ENCODE assay signal across 14 mouse cellular contexts in the genomic region with DNA sequence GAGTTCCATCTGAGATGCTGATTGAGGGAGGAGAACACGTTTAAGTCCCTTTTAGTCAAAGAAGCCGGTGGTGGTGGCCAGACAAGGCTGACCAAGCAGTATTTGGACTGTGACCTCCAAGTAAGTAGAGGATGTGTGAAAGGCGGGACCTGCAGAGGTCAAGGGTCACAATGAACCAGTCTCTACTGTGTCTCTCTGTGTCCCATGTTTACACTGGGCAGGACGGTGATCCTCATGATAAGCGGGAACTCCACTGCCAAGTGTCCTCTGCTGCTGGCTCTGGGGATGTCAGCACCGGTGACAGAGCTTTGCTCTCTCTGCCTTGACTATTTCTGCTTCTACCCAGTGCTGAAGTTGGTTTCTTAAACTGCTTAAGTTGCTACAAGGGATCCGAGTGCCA. TPM values are rescaled to one million over a fixed set of nuclear protein-coding genes. Genes with fewer than 3 reads are reported as not detected.
DNase-seq lines count a peak whose midpoint lies in the region; ATAC-seq and TF ChIP-seq lines count a peak whose summit lies in the region.
"Had no signal": no experiment of that assay in that cellular context is flagged by ENCODE, and none has a peak within 500 bp of the region (broad histone marks: within the 10 kb centered on the region; RNA-seq: fewer than 3 reads in every experiment).

No protein-coding gene starts in this region.

- DNase-seq in midbrain, embryonic 11.5 days (ENCODE audit: low spot score, missing footprints): peak; percentile 82
- DNase-seq in midbrain, embryonic 14.5 days: no peak
- no peak for DNase-seq in liver, embryonic 14.5 days (ENCODE audit: low read depth in 3 of 3, low spot score in 3 of 3)
- no peak for DNase-seq in cerebellum, postnatal 36 days
- no peak for DNase-seq in lung, postnatal 0 days (ENCODE audit: low spot score)
- DNase-seq: adrenal gland, postnatal 36 days; cerebellum, adult 9-10 months; gastrocnemius, adult 2 months; heart, adult 18-20 months; right cerebral cortex, postnatal 4 days had no signal

- no peak overlapping the region for H3K9ac ChIP-seq in midbrain, embryonic 11.5 days (ENCODE audit: low read length)
- H3K9ac ChIP-seq in midbrain, embryonic 14.5 days (replicated peaks; ENCODE audit: low read length): no peak overlapping the region
- no peak overlapping the region for H3K9ac ChIP-seq in kidney, embryonic 15.5 days
- H3K9ac ChIP-seq in liver, embryonic 14.5 days (replicated peaks): no peak overlapping the region
- H3K9ac ChIP-seq in lung, postnatal 0 days (replicated peaks; ENCODE audit: low read depth): no peak overlapping the region
- H3K9ac ChIP-seq: lung, embryonic 15.5 days had no signal

- H3K36me3 ChIP-seq in midbrain, embryonic 11.5 days (ENCODE audit: control insufficient read depth, insufficient read depth, low read length): no peaks in the 10 kb centered on the region
- H3K36me3 ChIP-seq in midbrain, embryonic 14.5 days (ENCODE audit: control insufficient read depth, insufficient read depth, low read length): no peaks in the 10 kb centered on the region
- no peaks in the 10 kb centered on the region for H3K36me3 ChIP-seq in kidney, embryonic 15.5 days
- no peaks in the 10 kb centered on the region for H3K36me3 ChIP-seq in liver, embryonic 14.5 days (replicated peaks; ENCODE audit: control insufficient read depth, insufficient read depth, low read depth)
- H3K36me3 ChIP-seq in lung, postnatal 0 days (ENCODE audit: insufficient read depth, low read length): no peaks in the 10 kb centered on the region
- H3K36me3 ChIP-seq: lung, embryonic 15.5 days had no signal

- TF ChIP-seq EP300 in liver, embryonic 14.5 days (IDR thresholded peaks at IDR 0.05; ENCODE audit: low read depth): no peak
- no peak for TF ChIP-seq EP300 in lung, postnatal 0 days (IDR thresholded peaks at IDR 0.05)

- no peaks in the 10 kb centered on the region for H3K9me3 ChIP-seq in midbrain, embryonic 11.5 days (ENCODE audit: control insufficient read depth, low read length)
- H3K9me3 ChIP-seq in midbrain, embryonic 14.5 days (ENCODE audit: control insufficient read depth, low read length): no peaks in the 10 kb centered on the region
- H3K9me3 ChIP-seq in kidney, embryonic 15.5 days (replicated peaks): no peaks in the 10 kb centered on the region
- no peaks in the 10 kb centered on the region for H3K9me3 ChIP-seq in liver, embryonic 14.5 days (ENCODE audit: control insufficient read depth, low read length)
- no peaks in the 10 kb centered on the region for H3K9me3 ChIP-seq in lung, postnatal 0 days (ENCODE audit: low read length)
- H3K9me3 ChIP-seq: lung, embryonic 15.5 days had no signal

- no peak overlapping the region for H3K4me3 ChIP-seq in midbrain, embryonic 11.5 days (ENCODE audit: low read depth, low read length)
- no peak overlapping the region for H3K4me3 ChIP-seq in midbrain, embryonic 14.5 days (replicated peaks; ENCODE audit: low read depth, low read length)
- no peak overlapping the region for H3K4me3 ChIP-seq in kidney, embryonic 15.5 days (replicated peaks)
- H3K4me3 ChIP-seq in liver, embryonic 14.5 days (ENCODE audit: insufficient read depth in 1 of 2, low read depth in 2 of 2, low read length in 2 of 2): no peak overlapping the region
- H3K4me3 ChIP-seq in lung, postnatal 0 days (ENCODE audit: low read depth, low read length): no peak overlapping the region
- H3K4me3 ChIP-seq: gastrocnemius, adult 2 months; lung, embryonic 15.5 days had no signal

- no peaks in the 10 kb centered on the region for H3K27me3 ChIP-seq in midbrain, embryonic 11.5 days (ENCODE audit: control insufficient read depth, insufficient read depth, low read length)
- H3K27me3 ChIP-seq in midbrain, embryonic 14.5 days (ENCODE audit: control insufficient read depth, insufficient read depth, low read length): no peaks in the 10 kb centered on the region
- H3K27me3 ChIP-seq in kidney, embryonic 15.5 days: no peaks in the 10 kb centered on the region
- H3K27me3 ChIP-seq in liver, embryonic 14.5 days (ENCODE audit: control insufficient read depth, insufficient read depth, low read length): no peaks in the 10 kb centered on the region
- H3K27me3 ChIP-seq in lung, postnatal 0 days (replicated peaks; ENCODE audit: insufficient read depth, low read length): no peaks in the 10 kb centered on the region
- H3K27me3 ChIP-seq: lung, embryonic 15.5 days had no signal

- WGBS in midbrain, embryonic 11.5 days: 79% methylated on average over 7 of the region's 7 CpGs
- WGBS in midbrain, embryonic 14.5 days: 83% methylated on average over 7 of the region's 7 CpGs
- WGBS in kidney, embryonic 15.5 days: 76% methylated on average over 7 of the region's 7 CpGs
- 52% methylated on average over 7 of the region's 7 CpGs for WGBS in liver, embryonic 14.5 days (ENCODE audit: insufficient replicate concordance)
- WGBS in lung, postnatal 0 days: 59% methylated on average over 7 of the region's 7 CpGs

- H3K27ac ChIP-seq in midbrain, embryonic 11.5 days (ENCODE audit: low read depth, low read length): no peak overlapping the region
- no peak overlapping the region for H3K27ac ChIP-seq in midbrain, embryonic 14.5 days (replicated peaks; ENCODE audit: low read depth, low read length)
- no peak overlapping the region for H3K27ac ChIP-seq in kidney, embryonic 15.5 days
- H3K27ac ChIP-seq in liver, embryonic 14.5 days: no peak overlapping the region
- no peak overlapping the region for H3K27ac ChIP-seq in lung, postnatal 0 days (ENCODE audit: low read length)
- H3K27ac ChIP-seq: gastrocnemius, adult 2 months; lung, embryonic 15.5 days had no signal

- H3K4me1 ChIP-seq in midbrain, embryonic 11.5 days (ENCODE audit: control insufficient read depth, insufficient read depth, low read length): peaks cover 9% of the 10 kb centered on the region
- peaks cover 18% of the 10 kb centered on the region for H3K4me1 ChIP-seq in midbrain, embryonic 14.5 days (ENCODE audit: control insufficient read depth, insufficient read depth, low read length)
- H3K4me1 ChIP-seq in kidney, embryonic 15.5 days: peaks cover 10% of the 10 kb centered on the region; the same call in 1 of the 2 replicates
- 0 out of 4 replicates have a peak, but pooled peaks cover 0 to 1% of the 10 kb centered on the region in 2 experiments for H3K4me1 ChIP-seq in liver, embryonic 14.5 days (replicated peaks; ENCODE audit: control insufficient read depth in 2 of 2, insufficient read depth in 2 of 2, low read length in 1 of 2)
- no peaks in the 10 kb centered on the region; the same call in 1 of the 2 replicates for H3K4me1 ChIP-seq in lung, postnatal 0 days (ENCODE audit: insufficient read depth, low read depth, low read length)
- H3K4me1 ChIP-seq: lung, embryonic 15.5 days had no signal

- no peak overlapping the region for H3K4me2 ChIP-seq in midbrain, embryonic 11.5 days
- H3K4me2 ChIP-seq in midbrain, embryonic 14.5 days (ENCODE audit: low read length): no peak overlapping the region
- no peak overlapping the region for H3K4me2 ChIP-seq in kidney, embryonic 15.5 days
- peak overlapping the region; percentile 15; the same call in 1 of the 2 replicates for H3K4me2 ChIP-seq in liver, embryonic 14.5 days (ENCODE audit: low read depth)
- no peak overlapping the region for H3K4me2 ChIP-seq in lung, postnatal 0 days (replicated peaks; ENCODE audit: low read depth, low read length)
- H3K4me2 ChIP-seq: lung, embryonic 15.5 days had no signal

- no peak for TF ChIP-seq CTCF in liver, embryonic 14.5 days (IDR thresholded peaks at IDR 0.05; ENCODE audit: low read depth)
- no peak for TF ChIP-seq CTCF in lung, postnatal 0 days (IDR thresholded peaks at IDR 0.05)

- peak; percentile 31 for ATAC-seq in midbrain, embryonic 11.5 days (ENCODE audit: low FRiP score)
- no peak for ATAC-seq in midbrain, embryonic 14.5 days (ENCODE audit: low FRiP score, low TSS enrichment)
- 0 out of 2 replicates have a peak, but pooled peaks have one; percentile 43 for ATAC-seq in kidney, embryonic 15.5 days (replicated peaks; ENCODE audit: low FRiP score)
- peak; percentile 32; the same call in 1 of the 2 replicates for ATAC-seq in liver, embryonic 14.5 days (ENCODE audit: insufficient read depth)
- ATAC-seq in inflammation-experienced regulatory T-cells, adult 6 months: no peak
- no peak for ATAC-seq in lung, postnatal 0 days
- ATAC-seq: activated CD4-positive, CD25-positive, alpha-beta regulatory T cell, adult 4 months had no signal

RNA-seq across cellular contexts. Expression of a gene that starts 10.5 kb away (rescaled TPM):
- polyA plus RNA-seq in midbrain, embryonic 11.5 days (2014; fragmentation: Nextera tagmentation; extraction: Ambion mirVana): 27.6 and 31.5 TPM in 2 replicates
- 12.8 and 17.2 TPM in 2 replicates for polyA plus RNA-seq in midbrain, embryonic 14.5 days (2014; fragmentation: Nextera tagmentation; extraction: Ambion mirVana)
- polyA plus RNA-seq in kidney, embryonic 15.5 days (2015; fragmentation: Nextera tagmentation; extraction: Ambion mirVana): 25.4 and 27.2 TPM in 2 replicates
- 10.0 and 15.6 TPM in 2 replicates for polyA plus RNA-seq in liver, embryonic 14.5 days (2012; rRNA removed)
- 28.9 and 29.4 TPM in 2 replicates for polyA plus RNA-seq in liver, embryonic 14.5 days (2014; fragmentation: Nextera tagmentation; extraction: Ambion mirVana)
- 10 to 100 TPM in 2 of 3 experiments, 1 to 10 TPM in 1; 8.4 to 10.6 (median 10.4) TPM for polyA plus RNA-seq in inflammation-experienced regulatory T-cells, adult 6 months (2017; shearing (Covaris generic))
- 8.7 and 9.2 TPM in 2 replicates for polyA plus RNA-seq in lung, postnatal 0 days (2015; fragmentation: Nextera tagmentation; extraction: Ambion mirVana)

Comparison
In these comparisons a context has a peak if more than half of its experiments do, and no peak if none do; other contexts are left out.
1. ATAC-seq: peak in midbrain, embryonic 11.5 days (single experiment), kidney, embryonic 15.5 days (single experiment) and liver, embryonic 14.5 days (single experiment); none in midbrain, embryonic 14.5 days (single experiment), inflammation-experienced regulatory T-cells, adult 6 months (single experiment) and lung, postnatal 0 days (single experiment).